Mouse (Mus musculus) brain, adult 10 weeks (tissue): Measurements from ENCODE around the gene Gm13276. TPM values are rescaled to one million over a fixed set of nuclear protein-coding genes. Genes with fewer than 3 reads are reported as not detected.

ENCODE experiments used
- polyA plus RNA-seq: library from polyadenylated mRNA; stranded (reverse); fragments of 350-450 nt; fragmentation: Illumina TruSeq; extraction: RNeasy Lipid Tissue Mini Kit (QIAGEN cat#74804); gene quantifications from one replicate; pipeline ENCODE4 v1.2.3, GENCODE M21; 2015; ENCODE audit warnings: low read depth, low replicate concordance

The Gm13276 gene
- polyA plus RNA-seq, 1 experiment from 2014 or later: not detected

Other genes with a start within 250 kb of the Gm13276 start
- gene Ifna15, start 227.5 kb upstream of the Gm13276 start, polyA plus RNA-seq: not detected
- not detected for gene Ifna14, start 213.9 kb upstream of the Gm13276 start, polyA plus RNA-seq
- not detected for gene Ifna9, start 193.3 kb upstream of the Gm13276 start, polyA plus RNA-seq
- not detected for gene Ifna12, start 182.3 kb upstream of the Gm13276 start, polyA plus RNA-seq
- not detected for gene C87499, start 151.3 kb upstream of the Gm13276 start, polyA plus RNA-seq
- not detected for gene Ifna13, start 141.2 kb upstream of the Gm13276 start, polyA plus RNA-seq
- not detected for gene Ifna16, start 108.8 kb upstream of the Gm13276 start, polyA plus RNA-seq
- gene Ifna2, start 101.8 kb upstream of the Gm13276 start, polyA plus RNA-seq: not detected
- gene Ifnab, start 94.3 kb upstream of the Gm13276 start, polyA plus RNA-seq: not detected
- gene Gm26566, start 63.9 kb upstream of the Gm13276 start, polyA plus RNA-seq: not detected
- gene Klhl9, start 63.2 kb upstream of the Gm13276 start, polyA plus RNA-seq: 77.2 TPM
- gene Gm13271, start 30.8 kb upstream of the Gm13276 start, polyA plus RNA-seq: not detected
- not detected for gene Gm13283, start 25.6 kb upstream of the Gm13276 start, polyA plus RNA-seq
- not detected for gene Gm13290, start 11.9 kb upstream of the Gm13276 start, polyA plus RNA-seq
- gene Gm13289, start 8.8 kb upstream of the Gm13276 start, polyA plus RNA-seq: not detected
- not detected for gene Gm13272, start 5.9 kb upstream of the Gm13276 start, polyA plus RNA-seq
- not detected for gene Ifnz, start 3.6 kb upstream of the Gm13276 start, polyA plus RNA-seq
- gene Gm13277, start 2.9 kb downstream of the Gm13276 start, polyA plus RNA-seq: not detected
- not detected for gene Gm13278, start 5.8 kb downstream of the Gm13276 start, polyA plus RNA-seq
- not detected for gene Gm13275, start 8.8 kb downstream of the Gm13276 start, polyA plus RNA-seq
- gene Gm13279, start 11.7 kb downstream of the Gm13276 start, polyA plus RNA-seq: not detected
- gene Gm13285, start 14.0 kb downstream of the Gm13276 start, polyA plus RNA-seq: not detected
- gene Gm13287, start 17.5 kb downstream of the Gm13276 start, polyA plus RNA-seq: not detected
- gene Gm13288, start 19.8 kb downstream of the Gm13276 start, polyA plus RNA-seq: not detected
- gene Ifna7, start 30.5 kb downstream of the Gm13276 start, polyA plus RNA-seq: not detected
- gene Ifna11, start 34.2 kb downstream of the Gm13276 start, polyA plus RNA-seq: not detected
- not detected for gene Ifna6, start 41.7 kb downstream of the Gm13276 start, polyA plus RNA-seq
- not detected for gene Ifna5, start 49.8 kb downstream of the Gm13276 start, polyA plus RNA-seq
- gene Ifna4, start 56.2 kb downstream of the Gm13276 start, polyA plus RNA-seq: not detected
- gene Ifna1, start 64.4 kb downstream of the Gm13276 start, polyA plus RNA-seq: not detected
- gene Ifne, start 94.5 kb downstream of the Gm13276 start, polyA plus RNA-seq: not detected